Mouse (Mus musculus) layer of hippocampus, adult 9-11 months (tissue): ENCODE measurements at regions not wholly inside any gene's neighbourhood (a gene's known extent, or its start where the extent isn't known, plus 50 kb on each side); places are given as distances from the start of the nearest gene placed in this dataset.

Experiments used
- DNase-seq: peaks from one replicate; pipeline ENCODE4 v3.0.0; 2022

DNA sequence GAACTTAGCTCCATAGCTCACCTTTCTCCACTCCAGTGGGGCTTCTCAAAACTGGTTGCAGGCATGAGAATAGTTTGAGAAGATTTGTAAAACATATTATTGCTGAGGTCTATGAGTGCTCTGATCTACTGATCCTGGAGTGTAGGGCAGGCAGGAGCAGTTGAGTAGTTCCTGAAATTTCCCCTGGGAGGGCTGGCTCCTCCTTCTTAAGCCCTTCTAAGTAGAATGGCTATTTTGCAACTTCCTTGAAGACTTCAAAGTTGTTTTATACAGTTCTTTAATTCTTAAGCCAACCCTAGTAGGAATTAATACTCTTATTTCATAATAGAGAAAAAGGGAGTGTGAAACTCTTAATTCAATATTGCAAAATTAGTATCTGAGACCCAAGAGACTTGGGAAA, 133.3 kb downstream of the Ptger3 start:
- no peak for DNase-seq

DNA sequence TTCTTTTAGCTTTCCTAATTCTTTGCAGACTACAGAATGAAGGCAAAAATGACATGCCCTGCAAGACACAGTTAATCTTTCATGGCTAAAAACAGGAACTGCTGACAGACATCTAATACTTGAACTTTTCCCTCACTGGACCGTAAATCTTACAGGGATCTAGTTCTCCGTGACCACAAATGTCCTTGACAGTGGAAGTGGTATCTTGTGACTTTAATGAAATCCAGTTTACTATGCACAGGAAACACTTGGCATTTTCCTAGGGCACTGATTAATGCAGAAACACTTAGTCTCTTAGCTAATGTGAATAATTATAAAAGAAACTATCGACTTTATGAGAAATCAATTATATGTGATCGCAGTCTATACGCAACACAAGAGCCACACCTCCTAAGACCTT, 131.8 kb downstream of the Ptger3 start:
- no peak for DNase-seq

GRCm38 (mm10) chr3:157695128-157696075, 128.7 kb downstream of the Ptger3 start:
- DNase-seq, result no peak
